Mouse (Mus musculus) heart, adult 2 months (tissue): ENCODE measurements at regions not wholly inside any gene's neighbourhood (a gene's known extent, or its start where the extent isn't known, plus 50 kb on each side); places are given as distances from the start of the nearest gene placed in this dataset.

Experiments used
- DNase-seq, 2 experiments: peaks; one replicate each; pipeline ENCODE4 v3.0.0; 2021
- H3K27ac ChIP-seq: fragments of 200-600 bp; 2 replicates; pipeline ENCODE4 v1.8.1; 2022
- H3K27me3 ChIP-seq: fragments of 200-500 bp; 2 replicates; pipeline ENCODE4 v1.6.1; 2012; ENCODE audit warnings: mild to moderate bottlenecking, low read length, inconsistent platforms, mixed read lengths; ENCODE audit not compliant: control insufficient read depth, insufficient read depth
- H3K36me3 ChIP-seq: fragments of 200-500 bp; 2 replicates; pipeline ENCODE4 v1.6.1; 2012; ENCODE audit warnings: low read length, inconsistent platforms; ENCODE audit not compliant: control insufficient read depth, insufficient read depth
- H3K4me1 ChIP-seq: fragments of 200-500 bp; 2 replicates; pipeline ENCODE4 v1.6.1; 2011; ENCODE audit warnings: low read length; ENCODE audit not compliant: control insufficient read depth, insufficient read depth
- H3K4me3 ChIP-seq: fragments of 200-600 bp; 2 replicates; pipeline ENCODE4 v1.8.1; 2022
- H3K79me2 ChIP-seq: fragments of 200-500 bp; replicated peaks from 2 replicates; pipeline ENCODE4 v1.6.1; 2012; ENCODE audit warnings: mild to moderate bottlenecking, inconsistent platforms, low read length, moderate library complexity, mixed read lengths; ENCODE audit not compliant: control insufficient read depth, insufficient read depth
- H3K9ac ChIP-seq: fragments of 200-500 bp; 2 replicates; pipeline ENCODE4 v1.6.1; 2012; ENCODE audit warnings: low read depth, mild to moderate bottlenecking, control low read depth, inconsistent platforms, low read length, mixed read lengths
- CTCF ChIP-seq: fragments of 200-600 bp; IDR thresholded peaks from 2 replicates; pipeline ENCODE4 v1.8.1; 2022; ENCODE audit warnings: antibody characterized with exemption, mild to moderate bottlenecking, moderate library complexity
- EP300 ChIP-seq: fragments of 200-500 bp; IDR thresholded peaks from 2 replicates; pipeline ENCODE4 v1.6.1; 2011; ENCODE audit warnings: low read depth, low read length, control low read depth; ENCODE audit not compliant: insufficient read depth
- POLR2A ChIP-seq: fragments of 200-500 bp; IDR thresholded peaks from 2 replicates; pipeline ENCODE4 v1.6.1; 2011; ENCODE audit warnings: mild to moderate bottlenecking, low read depth, low read length, control low read depth; ENCODE audit not compliant: insufficient read depth
- WGBS: fragments of 180-500 bp; shearing (Covaris S2); methylation state at CpG from one replicate; pipeline ENCODE4 v1.1.7; 2018; 5-methylcytosine and 5-hydroxymethylcytosine counted together
- intact Hi-C: fragments of 180-260 bp; cut with DNase I; formaldehyde crosslinking; loops from one replicate; pipeline ENCODE4 v1.15.1; 2025

DNA sequence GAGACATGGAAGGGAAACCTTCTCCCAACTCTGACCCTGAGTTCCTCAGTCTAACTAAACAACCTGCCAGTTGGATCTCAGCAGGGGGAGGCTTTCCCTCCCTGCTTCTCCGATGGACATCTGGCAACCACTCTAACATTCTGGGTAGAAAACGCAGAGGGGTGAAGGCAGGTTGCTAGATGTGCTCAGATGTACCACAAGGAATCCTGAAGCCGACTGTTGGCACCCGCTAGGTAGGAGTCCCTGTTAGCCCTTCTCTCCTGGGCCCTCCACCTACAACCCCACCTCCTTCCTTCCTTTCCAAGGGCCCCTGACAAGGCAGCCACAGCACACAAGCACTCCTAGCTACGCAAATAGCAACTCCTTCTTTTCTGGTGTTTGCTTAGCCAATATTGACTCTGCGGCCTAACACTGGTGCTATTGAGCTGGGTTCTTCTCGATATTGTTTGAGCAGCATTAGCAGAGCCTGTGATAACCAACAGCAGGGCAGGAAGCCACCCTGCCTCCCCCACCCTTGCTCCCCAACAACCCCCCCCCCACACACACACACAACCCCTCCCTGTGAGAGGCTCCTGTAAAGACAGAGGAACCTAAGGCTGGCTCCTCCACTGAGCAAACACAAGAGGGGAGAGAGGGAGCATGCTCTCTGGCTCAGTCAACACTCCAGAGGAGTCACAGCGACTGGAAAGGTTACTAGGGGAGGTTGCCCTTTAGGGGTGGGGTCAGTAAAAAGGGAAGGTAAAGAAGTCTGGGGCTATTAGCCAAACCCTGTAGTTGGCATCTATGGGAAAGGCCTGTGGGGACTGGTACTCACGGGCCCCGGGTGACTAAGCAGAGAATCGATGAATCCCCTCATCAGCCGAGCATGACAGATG, 105.8 kb downstream of the Rplp1 start:
- 75% methylated on average over 12 of the region's 12 CpGs for WGBS
- Histone ChIP-seq H3K27ac (no peak overlapping the region), H3K9ac (no peak overlapping the region), H3K79me2 (no peaks in the 10 kb centered on the region), H3K36me3 (no peaks in the 10 kb centered on the region), H3K27me3 (no peaks in the 10 kb centered on the region), H3K4me1 (peaks cover 1% of the 10 kb centered on the region; the same call in 1 of the 2 replicates), H3K4me3 (no peak overlapping the region)
- no peak for DNase-seq
- intact Hi-C loops = no loop called here
- no peak for TF ChIP-seq POLR2A
- TF ChIP-seq CTCF = no peak
- TF ChIP-seq EP300 = no peak

GRCm38 (mm10) chr9:61805971-61806370, 108.4 kb downstream of the Rplp1 start:
- Histone ChIP-seq H3K27ac (no peak overlapping the region), H3K36me3 (no peaks in the 10 kb centered on the region), H3K9ac (no peak overlapping the region), H3K27me3 (no peaks in the 10 kb centered on the region), H3K79me2 (no peaks in the 10 kb centered on the region), H3K4me1 (no peaks in the 10 kb centered on the region), H3K4me3 (no peak overlapping the region)
- no peak for DNase-seq
- TF ChIP-seq CTCF (no peak), EP300 (no peak), POLR2A (no peak)
- intact Hi-C loops = no loop called here
- WGBS = 85% methylated on average over 2 of the region's 2 CpGs

DNA sequence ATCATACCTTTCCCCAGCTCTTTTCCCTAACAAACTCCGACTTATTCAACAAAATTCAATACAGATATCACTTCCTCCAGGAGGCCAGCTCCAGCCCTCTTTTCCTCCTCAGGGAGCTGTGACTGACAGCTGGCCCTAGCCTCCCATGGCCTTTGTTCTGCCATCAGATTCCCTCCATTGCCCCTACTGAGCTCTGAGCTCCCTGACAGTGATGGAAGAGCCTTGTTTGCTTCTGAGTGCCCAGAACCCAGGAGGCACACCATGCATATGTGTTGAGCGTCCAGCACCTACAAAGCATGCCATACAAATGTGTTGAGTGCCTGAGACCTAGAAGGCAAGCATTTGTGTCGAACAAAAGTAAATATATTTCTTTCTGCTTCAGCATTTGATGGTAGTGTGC, 110.8 kb downstream of the Rplp1 start:
- H3K4me1 ChIP-seq = no peaks in the 10 kb centered on the region
- DNase-seq = no peak
- WGBS = 65% methylated on average over 3 of the region's 3 CpGs
- no peak for TF ChIP-seq EP300
- no peak overlapping the region for H3K4me3 ChIP-seq
- intact Hi-C loops = no loop called here
- no peaks in the 10 kb centered on the region for H3K36me3 ChIP-seq
- no peak overlapping the region for H3K9ac ChIP-seq
- no peaks in the 10 kb centered on the region for H3K27me3 ChIP-seq
- no peaks in the 10 kb centered on the region for H3K79me2 ChIP-seq
- H3K27ac ChIP-seq = no peak overlapping the region

DNA sequence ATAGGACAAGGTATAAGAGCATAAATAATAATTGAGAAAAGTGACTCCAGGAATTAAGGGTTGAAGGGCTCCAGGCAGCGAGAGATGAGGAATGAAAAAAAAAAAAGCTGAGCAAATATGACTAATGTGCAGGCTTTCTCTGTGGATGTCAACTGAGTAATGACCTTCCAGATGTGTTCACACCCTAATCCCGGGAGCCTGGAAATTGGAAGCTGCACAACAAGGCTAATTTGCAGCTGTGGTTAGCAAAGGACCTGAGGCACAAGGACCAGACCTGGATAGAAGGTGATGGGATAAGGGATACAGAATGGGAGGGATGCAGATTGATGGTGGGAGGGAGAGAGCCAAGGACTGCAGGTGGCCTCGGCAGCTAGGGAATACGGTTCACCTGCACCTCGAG, 111.6 kb downstream of the Rplp1 start:
- no peak for DNase-seq
- H3K36me3 ChIP-seq = no peaks in the 10 kb centered on the region
- no peaks in the 10 kb centered on the region for H3K4me1 ChIP-seq
- H3K27me3 ChIP-seq = no peaks in the 10 kb centered on the region
- no peak overlapping the region for H3K27ac ChIP-seq
- H3K9ac ChIP-seq = no peak overlapping the region
- no peaks in the 10 kb centered on the region for H3K79me2 ChIP-seq
- intact Hi-C loops = no loop called here
- 76% methylated on average over 5 of the region's 5 CpGs for WGBS
- no peak overlapping the region for H3K4me3 ChIP-seq
- TF ChIP-seq POLR2A (no peak), EP300 (no peak), CTCF (no peak)

- Histone ChIP-seq H3K4me1 (no peaks in the 10 kb centered on the region), H3K27ac (no peak overlapping the region), H3K4me3 (no peak overlapping the region), H3K9ac (no peak overlapping the region), H3K79me2 (no peaks in the 10 kb centered on the region), H3K36me3 (no peaks in the 10 kb centered on the region), H3K27me3 (no peaks in the 10 kb centered on the region)
- intact Hi-C loops = no loop called here
- DNase-seq = no peak
- TF ChIP-seq EP300 = no peak
- no peak for TF ChIP-seq POLR2A
- TF ChIP-seq CTCF = no peak
- 34% methylated on average over 1 of the region's 1 CpGs for WGBS
Measured at GRCm38 (mm10) chr9:61799535-61799934, 114.8 kb downstream of the Rplp1 start.

GRCm38 (mm10) chr9:61795910-61796309, 118.4 kb downstream of the Rplp1 start:
- Histone ChIP-seq H3K79me2 (no peaks in the 10 kb centered on the region), H3K4me3 (no peak overlapping the region), H3K27me3 (no peaks in the 10 kb centered on the region), H3K27ac (no peak overlapping the region), H3K36me3 (no peaks in the 10 kb centered on the region), H3K9ac (no peak overlapping the region), H3K4me1 (no peaks in the 10 kb centered on the region)
- no peak for DNase-seq
- 79% methylated on average over 5 of the region's 5 CpGs for WGBS
- no peak for TF ChIP-seq EP300
- no peak for TF ChIP-seq POLR2A
- no peak for TF ChIP-seq CTCF
- intact Hi-C loops = no loop called here
